In genomic region chr1:71988086-71988485, GRCm38 (mm10) we compare ENCODE assay signal across 20 mouse cellular contexts.
DNase-seq lines count a peak whose midpoint lies in the region; ATAC-seq lines count a peak whose summit lies in the region.
"Had no signal": no experiment of that assay in that cellular context is flagged by ENCODE, and none has a peak within 500 bp of the region (broad histone marks: within the 10 kb centered on the region; RNA-seq: fewer than 3 reads in every experiment).

No protein-coding gene starts in this region.

- intact Hi-C loops in heart, postnatal 36 days (cut with DNase I), result no loop called here

- DNase-seq in heart, adult 11 months, result peak; percentile 30
- DNase-seq in heart, postnatal 36 days, result no peak
- no peak for DNase-seq in embryo, embryonic 10.5 days (ENCODE audit: low spot score)
- DNase-seq in MN1 (ENCODE audit: low spot score), result no peak
- no peak for DNase-seq in cerebellum, adult 8-10 months
- DNase-seq: adrenal gland, adult 2 months; adrenal gland, postnatal 10 days; adrenal gland, postnatal 25 days; B cell, adult 2 months; cerebellum, adult 11 months; cerebellum, adult 2 months; cerebellum, adult 9-11 months; cerebellum, postnatal 14 days; cerebellum, postnatal 36 days; embryo, embryonic 11 days had no signal

- ATAC-seq in megakaryocyte, adult 5-6 weeks (ENCODE audit: poor library complexity, severe bottlenecking), result peak; percentile 90
- peak; percentile 86 for ATAC-seq in monocyte, adult 5-6 weeks (replicated peaks; ENCODE audit: insufficient number of reproducible peaks, low FRiP score, low TSS enrichment, poor library complexity, severe bottlenecking)
- ATAC-seq: CD4-positive, CD25-positive, alpha-beta regulatory T cell, adult 4 months; forebrain, embryonic 14.5 days; forebrain, embryonic 16.5 days had no signal
